Mouse (Mus musculus): ENCODE results near the gene Olfr1383.
"Not testable (repeated sequence)": the region's sequence is repeated elsewhere in the genome, so short reads cannot be mapped to it uniquely, and the experiment has no call there.

The Olfr1383 gene

GRCm38 (mm10) chr11:49519348-49519747, at the start of gene Olfr1383:
TSS of gene Olfr1383 (plus strand) at chr11:49519648.
- no peak for DNase-seq (ENCODE audit: low spot score in 2 of 2)

- no peak for DNase-seq (ENCODE audit: low spot score in 2 of 2)
These were observed 33.5 kb upstream of the Olfr1383 start for GRCm38 (mm10) chr11:49485973-49486372.

- not testable (repeated sequence) for DNase-seq (ENCODE audit: low spot score in 2 of 2)
These were observed 30.7 kb upstream of the Olfr1383 start, which contains the start of gene Olfr1385 for GRCm38 (mm10) chr11:49488770-49489169. TSS of gene Olfr1385 (plus strand) at chr11:49489070.

- DNase-seq (ENCODE audit: low spot score in 2 of 2) = no peak
These were observed 1.4 kb upstream of the Olfr1383 start for GRCm38 (mm10) chr11:49518086-49518485.

GRCm38 (mm10) chr11:49527947-49528346, 8.5 kb downstream of the Olfr1383 start, which contains the start of gene Olfr1382:
TSS of gene Olfr1382 (plus strand) at chr11:49528247.
- no peak for DNase-seq (ENCODE audit: low spot score in 2 of 2)

- DNase-seq (ENCODE audit: low spot score in 2 of 2) = no peak
These were observed 13.3 kb downstream of the Olfr1383 start for GRCm38 (mm10) chr11:49532761-49533160.

GRCm38 (mm10) chr11:49536631-49537030, 17.2 kb downstream of the Olfr1383 start:
- DNase-seq (ENCODE audit: low spot score in 2 of 2) = not testable (repeated sequence)

- not testable (repeated sequence) for DNase-seq (ENCODE audit: low spot score in 2 of 2)
These were observed 23.7 kb downstream of the Olfr1383 start, which contains the start of gene Olfr1381 for GRCm38 (mm10) chr11:49543149-49543548. TSS of gene Olfr1381 (plus strand) at chr11:49543449.

GRCm38 (mm10) chr11:49554033-49554432, 34.6 kb downstream of the Olfr1383 start:
- not testable (repeated sequence) for DNase-seq (ENCODE audit: low spot score in 2 of 2)

GRCm38 (mm10) chr11:49556578-49556977, 37.1 kb downstream of the Olfr1383 start, which contains the start of gene Olfr1380:
TSS of gene Olfr1380 (plus strand) at chr11:49556878.
- DNase-seq (ENCODE audit: low spot score in 2 of 2) = not testable (repeated sequence)

- not testable (repeated sequence) for DNase-seq (ENCODE audit: low spot score in 2 of 2)
These were observed 55.6 kb downstream of the Olfr1383 start for GRCm38 (mm10) chr11:49575054-49575453.
